Comparison of ENCODE assay signal across 8 mouse cellular contexts in genomic region chr6:108305171-108305779, GRCm38 (mm10).
A peak's percentile ranks its signal among the peaks of the same experiment; 100 is the strongest.
DNase-seq lines count a peak whose midpoint lies in the region; ATAC-seq and TF ChIP-seq lines count a peak whose summit lies in the region.

No protein-coding gene starts in this region.

- TF ChIP-seq POLR2A in CH12.LX (IDR thresholded peaks at IDR 0.05; ENCODE audit: low read depth, low read length): no peak

- in situ Hi-C loops in CH12.LX (cut with MboI; ENCODE audit: low pct_ligation_motif_present, low pct_unique_long_range_greater_than_20kb, low sequenced_read_pairs): no loop called here

- no peak for TF ChIP-seq RAD21 in CH12.LX (IDR thresholded peaks at IDR 0.05; ENCODE audit: low read depth, low read length)

- ATAC-seq in forebrain, postnatal 0 days: no peak
- no peak for ATAC-seq in forebrain, embryonic 13.5 days
- ATAC-seq in embryonic facial prominence, embryonic 12.5 days (ENCODE audit: insufficient number of reproducible peaks, insufficient read depth, low FRiP score, low TSS enrichment): no peak
- ATAC-seq in limb, embryonic 12.5 days (ENCODE audit: insufficient number of reproducible peaks, insufficient read depth, low FRiP score, low TSS enrichment, low read depth): no peak

- no peak for TF ChIP-seq CTCF in forebrain, postnatal 0 days (IDR thresholded peaks at IDR 0.05; ENCODE audit: low read depth)
- no peak for TF ChIP-seq CTCF in CH12.LX (conservative IDR thresholded peaks at IDR 0.05 in 1 of 2, IDR thresholded peaks at IDR 0.05 in 1 of 2; ENCODE audit: low read depth in 2 of 2, low read length in 2 of 2)

- 69% methylated on average over 12 of the region's 12 CpGs for WGBS in forebrain, postnatal 0 days
- 81% methylated on average over 12 of the region's 12 CpGs for WGBS in forebrain, embryonic 13.5 days
- WGBS in embryonic facial prominence, embryonic 12.5 days: 38% methylated on average over 12 of the region's 12 CpGs
- 22% methylated on average over 12 of the region's 12 CpGs for WGBS in limb, embryonic 12.5 days

- H3K79me2 ChIP-seq in CH12.LX (replicated peaks; ENCODE audit: control insufficient read depth, extremely low read depth, insufficient read depth, poor library complexity, severe bottlenecking): peaks cover 15% of the 10 kb centered on the region

- no peak overlapping the region for H3K9ac ChIP-seq in forebrain, postnatal 0 days
- no peak overlapping the region for H3K9ac ChIP-seq in forebrain, embryonic 13.5 days
- H3K9ac ChIP-seq in CH12.LX (ENCODE audit: insufficient read depth, low read depth): no peak overlapping the region
- H3K9ac ChIP-seq in embryonic facial prominence, embryonic 12.5 days: no peak overlapping the region
- H3K9ac ChIP-seq in limb, embryonic 12.5 days (replicated peaks): no peak overlapping the region

- no peaks in the 10 kb centered on the region for H3K27me3 ChIP-seq in forebrain, postnatal 0 days (ENCODE audit: insufficient read depth, low read length)
- no peaks in the 10 kb centered on the region for H3K27me3 ChIP-seq in forebrain, embryonic 13.5 days
- no peaks in the 10 kb centered on the region for H3K27me3 ChIP-seq in CH12.LX (replicated peaks)
- H3K27me3 ChIP-seq in embryonic facial prominence, embryonic 12.5 days: no peaks in the 10 kb centered on the region
- no peaks in the 10 kb centered on the region for H3K27me3 ChIP-seq in limb, embryonic 12.5 days

- H3K27ac ChIP-seq in forebrain, postnatal 0 days (ENCODE audit: low read depth, low read length): 0 out of 2 replicates have a peak overlapping the region, but pooled peaks have one; percentile 21
- no peak overlapping the region for H3K27ac ChIP-seq in forebrain, embryonic 13.5 days
- H3K27ac ChIP-seq in CH12.LX (ENCODE audit: insufficient read depth, low read depth): peak overlapping the region; percentile 27; the same call in 1 of the 2 replicates
- H3K27ac ChIP-seq in embryonic facial prominence, embryonic 12.5 days: 0 out of 2 replicates have a peak overlapping the region, but pooled peaks have one; percentile 23
- 0 out of 2 replicates have a peak overlapping the region, but pooled peaks have one; percentile 45 for H3K27ac ChIP-seq in limb, embryonic 12.5 days

- 0 out of 2 replicates have a peak, but pooled peaks cover 4% of the 10 kb centered on the region for H3K4me1 ChIP-seq in forebrain, postnatal 0 days (ENCODE audit: insufficient read depth)
- H3K4me1 ChIP-seq in forebrain, embryonic 13.5 days: peaks cover 6% of the 10 kb centered on the region
- peaks cover 28 to 77% of the 10 kb centered on the region in 2 experiments for H3K4me1 ChIP-seq in CH12.LX (ENCODE audit: control insufficient read depth in 1 of 2, insufficient read depth in 2 of 2)
- H3K4me1 ChIP-seq in embryonic facial prominence, embryonic 12.5 days: peaks cover 7% of the 10 kb centered on the region; the same call in 1 of the 2 replicates
- H3K4me1 ChIP-seq in limb, embryonic 12.5 days (replicated peaks): peaks cover 20% of the 10 kb centered on the region

- dilution Hi-C loops in CH12.LX (cut with MboI; ENCODE audit: extremely low pct_ligation_motif_present, extremely low pct_unique_long_range_greater_than_20kb, low sequenced_read_pairs): no loop called here

- H3K36me3 ChIP-seq in forebrain, postnatal 0 days (ENCODE audit: insufficient read depth): no peaks in the 10 kb centered on the region
- no peaks in the 10 kb centered on the region for H3K36me3 ChIP-seq in forebrain, embryonic 13.5 days (ENCODE audit: poor library complexity, severe bottlenecking)
- H3K36me3 ChIP-seq in CH12.LX (replicated peaks in 1 of 2; ENCODE audit: control insufficient read depth in 1 of 2, insufficient read depth in 1 of 2, low read length in 1 of 2): peaks cover under 1 to 37% of the 10 kb centered on the region in 2 experiments
- H3K36me3 ChIP-seq in embryonic facial prominence, embryonic 12.5 days: no peaks in the 10 kb centered on the region
- no peaks in the 10 kb centered on the region for H3K36me3 ChIP-seq in limb, embryonic 12.5 days

- H3K4me3 ChIP-seq in forebrain, postnatal 0 days (ENCODE audit: low read depth, low read length): no peak overlapping the region
- H3K4me3 ChIP-seq in forebrain, embryonic 13.5 days: no peak overlapping the region
- H3K4me3 ChIP-seq in CH12.LX (replicated peaks in 1 of 3; ENCODE audit: low read depth in 2 of 3, low read length in 2 of 3, poor library complexity in 1 of 3): no peak overlapping the region
- no peak overlapping the region for H3K4me3 ChIP-seq in embryonic facial prominence, embryonic 12.5 days
- H3K4me3 ChIP-seq in limb, embryonic 12.5 days (replicated peaks): no peak overlapping the region

- no peak for DNase-seq in forebrain, postnatal 0 days
- no peak for DNase-seq in CH12.LX (ENCODE audit: extremely low read depth)
- no peak for DNase-seq in thymus, postnatal 25 days
- no peak for DNase-seq in frontal cortex, postnatal 25 days (ENCODE audit: low spot score in 2 of 2)
- DNase-seq in spleen, adult 18-20 months: no peak

- no peaks in the 10 kb centered on the region for H3K9me3 ChIP-seq in forebrain, postnatal 0 days (ENCODE audit: low read length)
- no peaks in the 10 kb centered on the region for H3K9me3 ChIP-seq in forebrain, embryonic 13.5 days (replicated peaks)
- H3K9me3 ChIP-seq in CH12.LX (replicated peaks; ENCODE audit: low read length): no peaks in the 10 kb centered on the region
- H3K9me3 ChIP-seq in embryonic facial prominence, embryonic 12.5 days: no peaks in the 10 kb centered on the region
- H3K9me3 ChIP-seq in limb, embryonic 12.5 days: no peaks in the 10 kb centered on the region

- TF ChIP-seq EP300 in CH12.LX (IDR thresholded peaks at IDR 0.05; ENCODE audit: low read length): no peak

- H3K4me2 ChIP-seq in forebrain, postnatal 0 days (ENCODE audit: low read depth): no peak overlapping the region
- no peak overlapping the region for H3K4me2 ChIP-seq in forebrain, embryonic 13.5 days
- H3K4me2 ChIP-seq in CH12.LX (ENCODE audit: insufficient read depth, low read depth, poor library complexity, severe bottlenecking): no peak overlapping the region
- no peak overlapping the region for H3K4me2 ChIP-seq in embryonic facial prominence, embryonic 12.5 days (replicated peaks)
- H3K4me2 ChIP-seq in limb, embryonic 12.5 days: peak overlapping the region; percentile 38

TF ChIP-seq in CH12.LX, 34 proteins besides CTCF, POLR2A, EP300 and RAD21:
- TF ChIP-seq ZMIZ1 (IDR thresholded peaks at IDR 0.05; ENCODE audit: low read depth, low read length) (no peak), ZC3H11A (IDR thresholded peaks at IDR 0.05; ENCODE audit: low read depth, low read length) (no peak), CHD1 (IDR thresholded peaks at IDR 0.05; ENCODE audit: low read depth, low read length) (no peak), MAFK (IDR thresholded peaks at IDR 0.05; ENCODE audit: insufficient replicate concordance, low read length) (no peak), MXI1 (IDR thresholded peaks at IDR 0.05; ENCODE audit: low read depth, low read length) (no peak), USF1 (IDR thresholded peaks at IDR 0.05; ENCODE audit: low read depth, low read length) (no peak), ZKSCAN1 (IDR thresholded peaks at IDR 0.05; ENCODE audit: borderline replicate concordance, low read depth, low read length) (no peak), UBTF (IDR thresholded peaks at IDR 0.05; ENCODE audit: low read depth, low read length) (no peak), TCF12 (IDR thresholded peaks at IDR 0.05; ENCODE audit: low read depth, low read length) (no peak), BHLHE40 (IDR thresholded peaks at IDR 0.05; ENCODE audit: low read depth, low read length) (no peak), MYC (IDR thresholded peaks at IDR 0.05; ENCODE audit: low read depth, low read length) (no peak), NELFE (IDR thresholded peaks at IDR 0.05; ENCODE audit: low read depth, low read length) (no peak), CHD2 (IDR thresholded peaks at IDR 0.05; ENCODE audit: low read length) (no peak), NRF1 (IDR thresholded peaks at IDR 0.05; ENCODE audit: low read depth, low read length) (no peak), JUND (conservative IDR thresholded peaks at IDR 0.05; ENCODE audit: low read depth, low read length) (no peak)
